In the genomic region with DNA sequence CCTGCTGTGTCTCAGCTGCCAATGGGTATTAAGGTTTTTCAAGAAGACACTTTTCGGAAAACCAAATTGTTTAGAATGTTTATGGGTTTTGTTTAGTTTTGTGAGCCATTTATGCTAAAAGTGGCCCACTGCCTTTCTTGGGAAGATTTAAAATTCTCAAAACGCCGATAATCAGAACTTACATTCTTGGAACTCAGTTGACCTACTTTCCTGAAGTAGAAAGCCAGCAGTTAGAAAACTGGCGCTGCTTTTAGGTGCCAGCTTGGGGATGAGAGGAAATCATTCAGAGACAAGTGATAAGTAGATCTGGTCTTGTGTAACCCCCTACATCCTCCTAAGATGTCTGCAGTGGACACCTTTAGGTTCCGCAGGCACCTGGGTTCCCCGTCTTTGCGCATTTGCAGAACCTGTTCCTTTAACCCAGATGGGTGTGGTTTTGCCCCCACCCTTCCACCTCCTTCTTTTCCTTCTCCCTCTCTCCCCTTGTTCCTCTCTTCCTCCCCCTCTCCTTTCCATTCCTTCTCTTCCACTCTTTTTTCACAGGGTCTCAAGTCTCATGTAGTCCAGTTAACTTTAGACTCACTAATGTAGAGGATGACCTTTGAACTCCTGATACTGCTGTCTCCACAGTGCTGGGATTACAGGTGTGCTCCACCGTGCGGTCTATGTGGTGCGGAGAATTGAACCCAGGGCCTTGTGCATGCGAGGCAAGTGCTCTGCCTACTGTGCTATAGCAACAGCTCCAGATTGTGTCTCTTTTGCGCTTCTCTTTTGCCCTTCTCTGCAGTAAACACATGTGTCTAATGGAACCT, we compare ENCODE assay signal across 8 mouse cellular contexts. TPM values are rescaled to one million over a fixed set of nuclear protein-coding genes. Genes with fewer than 3 reads are reported as not detected.
DNase-seq lines count a peak whose midpoint lies in the region; ATAC-seq and TF ChIP-seq lines count a peak whose summit lies in the region.

No protein-coding gene starts in this region.

- no peak for DNase-seq in heart, postnatal 0 days (ENCODE audit: low spot score)
- DNase-seq in heart, adult 9 months (ENCODE audit: low spot score in 2 of 2), result no peak
- peak; percentile 37 for DNase-seq in T-cell, adult 2 months (ENCODE audit: low spot score)
- DNase-seq in thymus, postnatal 25 days, result peak; percentile 36
- DNase-seq in left cerebral cortex, postnatal 4 days, result no peak
- DNase-seq in cerebellum, adult 8-10 months, result no peak

- H3K79me2 ChIP-seq in macrophage (ENCODE audit: inconsistent target), result peaks cover 57% of the 10 kb centered on the region

- peak overlapping the region; percentile 95 for H3K27ac ChIP-seq in heart, postnatal 0 days (ENCODE audit: low read depth)
- no peak overlapping the region for H3K27ac ChIP-seq in hindbrain, embryonic 12.5 days
- peak overlapping the region; percentile 62 for H3K27ac ChIP-seq in macrophage

- H3K9ac ChIP-seq in heart, postnatal 0 days (replicated peaks; ENCODE audit: low read depth, low read length), result peak overlapping the region; percentile 83
- peak overlapping the region; percentile 89 for H3K9ac ChIP-seq in hindbrain, embryonic 12.5 days

- H3K4me3 ChIP-seq in heart, postnatal 0 days (ENCODE audit: low read depth, low read length), result peak overlapping the region; percentile 83
- peak overlapping the region; percentile 89 for H3K4me3 ChIP-seq in hindbrain, embryonic 12.5 days
- peak overlapping the region; percentile 77 for H3K4me3 ChIP-seq in macrophage (ENCODE audit: inconsistent target)

- ATAC-seq in heart, postnatal 0 days (ENCODE audit: insufficient read depth, low read depth), result no peak
- no peak for ATAC-seq in hindbrain, embryonic 12.5 days (ENCODE audit: low FRiP score)

- TF ChIP-seq EP300 in heart, postnatal 0 days (IDR thresholded peaks at IDR 0.05; ENCODE audit: low read depth), result no peak

- no peaks in the 10 kb centered on the region for H3K36me3 ChIP-seq in heart, postnatal 0 days (replicated peaks; ENCODE audit: control insufficient read depth, insufficient read depth, low read length)
- no peaks in the 10 kb centered on the region for H3K36me3 ChIP-seq in hindbrain, embryonic 12.5 days
- 0 out of 2 replicates have a peak, but pooled peaks cover 6% of the 10 kb centered on the region for H3K36me3 ChIP-seq in macrophage (ENCODE audit: inconsistent target)

- TF ChIP-seq CTCF in heart, postnatal 0 days (IDR thresholded peaks at IDR 0.05; ENCODE audit: low read depth), result no peak

- no peaks in the 10 kb centered on the region for H3K27me3 ChIP-seq in heart, postnatal 0 days (ENCODE audit: control insufficient read depth, insufficient read depth, low read length)
- H3K27me3 ChIP-seq in hindbrain, embryonic 12.5 days, result no peaks in the 10 kb centered on the region

- intact Hi-C loops in left cerebral cortex, postnatal 4 days (cut with DNase I), result no loop called here

- H3K4me2 ChIP-seq in heart, postnatal 0 days (ENCODE audit: low read depth, low read length), result peak overlapping the region; percentile 84
- H3K4me2 ChIP-seq in hindbrain, embryonic 12.5 days (replicated peaks), result peak overlapping the region; percentile 59

- 60% methylated on average over 12 of the region's 12 CpGs for WGBS in heart, postnatal 0 days
- WGBS in hindbrain, embryonic 12.5 days, result 76% methylated on average over 12 of the region's 12 CpGs
- 42% methylated on average over 12 of the region's 12 CpGs for WGBS in macrophage (ENCODE audit: missing documents)

- no peaks in the 10 kb centered on the region for H3K9me3 ChIP-seq in heart, postnatal 0 days (replicated peaks; ENCODE audit: control insufficient read depth, low read length)
- H3K9me3 ChIP-seq in hindbrain, embryonic 12.5 days (replicated peaks), result no peaks in the 10 kb centered on the region

- H3K4me1 ChIP-seq in heart, postnatal 0 days (ENCODE audit: control insufficient read depth, insufficient read depth), result peaks cover 34% of the 10 kb centered on the region
- peaks cover 21% of the 10 kb centered on the region for H3K4me1 ChIP-seq in hindbrain, embryonic 12.5 days

RNA-seq across cellular contexts. Expression of a gene that starts 1.2 kb away (rescaled TPM):
- total RNA-seq in heart, postnatal 0 days (2014; rRNA removed; ENCODE audit: low replicate concordance), result 22.8 and 30.1 TPM in 2 replicates
- 29.9 and 33.8 TPM in 2 replicates for polyA plus RNA-seq in heart, postnatal 0 days (2015; fragmentation: Nextera tagmentation; extraction: Ambion mirVana)
- 25.8 and 26.0 TPM in 2 replicates for polyA plus RNA-seq in hindbrain, embryonic 12.5 days (2016; fragmentation: Nextera tagmentation; extraction: Ambion mirVana)
- total RNA-seq in macrophage (2018; cell fraction: chromatin; rRNA removed), result 10 to 100 TPM in 25 of 26 experiments, 1 to 10 TPM in 1; 9.5 to 94.2 (median 29.7) TPM
- 100 to 1,000 TPM in 12 of 26 experiments, 10 to 100 TPM in 14; 60.7 to 138 (median 99.6) TPM for total RNA-seq in macrophage (2018; cell fraction: cytosol; rRNA removed)
- total RNA-seq in macrophage (2018; cell fraction: nucleus; rRNA removed), result 100 to 1,000 TPM in 10 of 26 experiments, 10 to 100 TPM in 16; 54.2 to 141 (median 94.4) TPM
- 61.4 to 121 TPM (median 79.5 TPM) in 3 replicates for polyA plus RNA-seq in macrophage (2018)
- total RNA-seq in left cerebral cortex, postnatal 4 days (2021), result 10 to 100 TPM; 19.6 to 20.6 TPM

RNA-seq across cellular contexts. Expression of a gene that starts 43.5 kb away (rescaled TPM):
- 76.0 and 84.0 TPM in 2 replicates for total RNA-seq in heart, postnatal 0 days (2014; rRNA removed; ENCODE audit: low replicate concordance)
- 70.5 and 75.2 TPM in 2 replicates for polyA plus RNA-seq in heart, postnatal 0 days (2015; fragmentation: Nextera tagmentation; extraction: Ambion mirVana)
- polyA plus RNA-seq in hindbrain, embryonic 12.5 days (2016; fragmentation: Nextera tagmentation; extraction: Ambion mirVana), result 124 and 125 TPM in 2 replicates
- total RNA-seq in macrophage (2018; cell fraction: chromatin; rRNA removed), result 100 to 1,000 TPM in 1 of 26 experiments, 10 to 100 TPM in 25; 34.1 to 104 (median 52.5) TPM
- 10 to 100 TPM; 46.7 to 70.7 (median 53.5) TPM for total RNA-seq in macrophage (2018; cell fraction: cytosol; rRNA removed)
- total RNA-seq in macrophage (2018; cell fraction: nucleus; rRNA removed), result 10 to 100 TPM; 35.0 to 59.1 (median 50.4) TPM
- polyA plus RNA-seq in macrophage (2018), result 39.8 to 54.4 TPM (median 39.9 TPM) in 3 replicates
- 100 to 1,000 TPM; 121 to 128 TPM for total RNA-seq in left cerebral cortex, postnatal 4 days (2021)

RNA-seq across cellular contexts. Expression of a gene that starts 49.6 kb away (rescaled TPM):
- total RNA-seq in heart, postnatal 0 days (2014; rRNA removed; ENCODE audit: low replicate concordance), result 145 and 181 TPM in 2 replicates
- 85.7 and 89.6 TPM in 2 replicates for polyA plus RNA-seq in heart, postnatal 0 days (2015; fragmentation: Nextera tagmentation; extraction: Ambion mirVana)
- 43.9 and 50.9 TPM in 2 replicates for polyA plus RNA-seq in hindbrain, embryonic 12.5 days (2016; fragmentation: Nextera tagmentation; extraction: Ambion mirVana)
- total RNA-seq in macrophage (2018; cell fraction: chromatin; rRNA removed), result 10 to 100 TPM; 17.7 to 97.1 (median 67.8) TPM
- 100 to 1,000 TPM in 9 of 26 experiments, 10 to 100 TPM in 17; 58.3 to 114 (median 93.6) TPM for total RNA-seq in macrophage (2018; cell fraction: cytosol; rRNA removed)
- total RNA-seq in macrophage (2018; cell fraction: nucleus; rRNA removed), result 100 to 1,000 TPM in 1 of 26 experiments, 10 to 100 TPM in 25; 36.9 to 101 (median 68.6) TPM
- polyA plus RNA-seq in macrophage (2018), result 47.8 to 121 TPM (median 101 TPM) in 3 replicates
- total RNA-seq in left cerebral cortex, postnatal 4 days (2021), result 1 to 10 TPM; 3.1 to 3.8 TPM

Comparison
In these comparisons a context has a peak if more than half of its experiments do, and no peak if none do; other contexts are left out.
1. DNase-seq: peak in T-cell, adult 2 months (single experiment) and thymus, postnatal 25 days (single experiment); none in heart, postnatal 0 days (single experiment), heart, adult 9 months (0 of 2), left cerebral cortex, postnatal 4 days (single experiment) and cerebellum, adult 8-10 months (single experiment).
2. Peak in every context shown above with its lines, with median percentiles within 50 percentile points of each other: H3K4me3 ChIP-seq.